Mouse (Mus musculus) hindbrain, embryonic 11.5 days (tissue): ENCODE measurements around the gene Dhx34. TPM values are rescaled to one million over a fixed set of nuclear protein-coding genes. Genes with fewer than 3 reads are reported as not detected.
A peak's percentile ranks its signal among the peaks of the same experiment; 100 is the strongest.
"Not testable (repeated sequence)": the region's sequence is repeated elsewhere in the genome, so short reads cannot be mapped to it uniquely, and the experiment has no call there.

Experiments used
- ATAC-seq: fragments of 200-750 bp; cut with Nextera tagmentation; 2 replicates; pipeline ENCODE4 v1.8.0; 2017; ENCODE audit warnings: mild to moderate bottlenecking, moderate TSS enrichment, moderate library complexity; ENCODE audit not compliant: low FRiP score
- DNase-seq: peaks from one replicate; pipeline ENCODE4 v3.0.0-alpha.2; 2015; ENCODE audit warnings: low spot score
- H3K27ac ChIP-seq: fragments of 300-500 bp; sonication (generic); 2 replicates; pipeline ENCODE4 v1.5.1; 2014; ENCODE audit warnings: mild to moderate bottlenecking, low read depth, low read length
- H3K27me3 ChIP-seq: fragments of 300-500 bp; sonication (generic); 2 replicates; pipeline ENCODE4 v1.6.1; 2014; ENCODE audit warnings: mild to moderate bottlenecking, low read length, moderate library complexity, mixed read lengths; ENCODE audit not compliant: control insufficient read depth, insufficient read depth
- H3K36me3 ChIP-seq: fragments of 300-500 bp; sonication (generic); 2 replicates; pipeline ENCODE4 v1.6.1; 2014; ENCODE audit warnings: mild to moderate bottlenecking, low read length, moderate library complexity, mixed read lengths; ENCODE audit not compliant: control insufficient read depth, insufficient read depth
- H3K4me1 ChIP-seq: fragments of 300-500 bp; sonication (generic); replicated peaks from 2 replicates; pipeline ENCODE4 v1.6.1; 2014; ENCODE audit warnings: low read length, mixed read lengths; ENCODE audit not compliant: control insufficient read depth, insufficient read depth
- H3K4me2 ChIP-seq: fragments of 300-500 bp; sonication (generic); replicated peaks from 2 replicates; pipeline ENCODE4 v1.6.1; 2014; ENCODE audit warnings: mild to moderate bottlenecking, low read depth, low read length
- H3K4me3 ChIP-seq: fragments of 300-500 bp; sonication (generic); 2 replicates; pipeline ENCODE4 v1.5.1; 2014; ENCODE audit warnings: low read depth, low read length
- H3K9ac ChIP-seq: fragments of 300-500 bp; sonication (generic); 2 replicates; pipeline ENCODE4 v1.6.1; 2014; ENCODE audit warnings: low read depth, low read length
- H3K9me3 ChIP-seq: fragments of 300-500 bp; sonication (generic); 2 replicates; pipeline ENCODE4 v1.6.1; 2016; ENCODE audit warnings: low read length; ENCODE audit not compliant: control insufficient read depth
- WGBS: fragments of 180-500 bp; shearing (Covaris S2); extraction: QIAGEN DNeasy Blood & Tissue Kit; methylation state at CpG from one replicate; pipeline ENCODE4 v1.1.7; 2014; 5-methylcytosine and 5-hydroxymethylcytosine counted together
- polyA plus RNA-seq: library from polyadenylated mRNA; unstranded; fragments of >200 nt; fragmentation: Nextera tagmentation; extraction: Ambion mirVana; gene quantifications from 2 replicates; pipeline ENCODE4 v1.2.1, GENCODE M21; 2014

The Dhx34 gene
- 7.9 and 9.1 TPM in 2 replicates for polyA plus RNA-seq

- peak; percentile 99 for DNase-seq
- peak within 1 kb of the TSS; percentile 85 for H3K4me2 ChIP-seq
- H3K4me3 ChIP-seq = peak within 1 kb of the TSS; percentile 69
- ATAC-seq = peak; percentile 97
- H3K36me3 ChIP-seq = no peaks in the 10 kb centered on the region
- no peaks in the 10 kb centered on the region for H3K27me3 ChIP-seq
- H3K27ac ChIP-seq = peak within 1 kb of the TSS; percentile 24; the same call in 1 of the 2 replicates
- H3K9ac ChIP-seq = peak within 1 kb of the TSS; percentile 88
- H3K9me3 ChIP-seq = no peaks in the 10 kb centered on the region
- 1% methylated on average over 34 of the region's 34 CpGs for WGBS
- H3K4me1 ChIP-seq = 0 out of 2 replicates have a peak, but pooled peaks cover 5% of the 10 kb centered on the region
Measured at GRCm38 (mm10) chr7:16221582-16222272, at the start of gene Dhx34. Gene Dhx34 (minus strand): TSS chr7:16222037.

GRCm38 (mm10) chr7:16271139-16271538, 49.3 kb upstream of the Dhx34 start:
- ATAC-seq = no peak
- 54% methylated on average over 1 of the region's 1 CpGs for WGBS
- H3K9me3 ChIP-seq = no peaks in the 10 kb centered on the region
- no peak overlapping the region for H3K27ac ChIP-seq
- no peak overlapping the region for H3K4me3 ChIP-seq
- no peak overlapping the region for H3K9ac ChIP-seq
- peaks cover 11% of the 10 kb centered on the region; the same call in 1 of the 2 replicates for H3K4me1 ChIP-seq
- DNase-seq = no peak
- no peak overlapping the region for H3K4me2 ChIP-seq
- no peaks in the 10 kb centered on the region for H3K27me3 ChIP-seq
- H3K36me3 ChIP-seq = no peaks in the 10 kb centered on the region

GRCm38 (mm10) chr7:16266593-16266992, 44.8 kb upstream of the Dhx34 start:
- H3K27me3 ChIP-seq, ATAC-seq, H3K9ac ChIP-seq, H3K27ac ChIP-seq, H3K9me3 ChIP-seq, H3K4me2 ChIP-seq, DNase-seq, H3K36me3 ChIP-seq, H3K4me3 ChIP-seq, H3K4me1 ChIP-seq: not testable (repeated sequence)
- WGBS = 85% methylated on average over 7 of the region's 7 CpGs

GRCm38 (mm10) chr7:16265856-16266255, 44.0 kb upstream of the Dhx34 start:
- Histone ChIP-seq H3K9ac (no peak overlapping the region), H3K4me1 (no peaks in the 10 kb centered on the region), H3K36me3 (no peaks in the 10 kb centered on the region), H3K4me3 (no peak overlapping the region), H3K27ac (no peak overlapping the region), H3K9me3 (no peaks in the 10 kb centered on the region), H3K27me3 (no peaks in the 10 kb centered on the region), H3K4me2 (no peak overlapping the region)
- DNase-seq (no peak), ATAC-seq (no peak)
- 90% methylated on average over 11 of the region's 11 CpGs for WGBS

GRCm38 (mm10) chr7:16263843-16264242, 42.0 kb upstream of the Dhx34 start:
- no peak overlapping the region for H3K27ac ChIP-seq
- no peaks in the 10 kb centered on the region for H3K4me1 ChIP-seq
- H3K27me3 ChIP-seq = no peaks in the 10 kb centered on the region
- H3K4me3 ChIP-seq = no peak overlapping the region
- no peak overlapping the region for H3K9ac ChIP-seq
- H3K9me3 ChIP-seq = no peaks in the 10 kb centered on the region
- 79% methylated on average over 5 of the region's 5 CpGs for WGBS
- DNase-seq (no peak), ATAC-seq (no peak)
- H3K36me3 ChIP-seq = no peaks in the 10 kb centered on the region
- no peak overlapping the region for H3K4me2 ChIP-seq

- Histone ChIP-seq H3K36me3 (no peaks in the 10 kb centered on the region), H3K27me3 (no peaks in the 10 kb centered on the region), H3K27ac (no peak overlapping the region), H3K9me3 (no peaks in the 10 kb centered on the region), H3K9ac (no peak overlapping the region), H3K4me1 (no peaks in the 10 kb centered on the region), H3K4me3 (no peak overlapping the region), H3K4me2 (no peak overlapping the region)
- 35% methylated on average over 8 of the region's 8 CpGs for WGBS
- ATAC-seq (no peak), DNase-seq (peak; percentile 85)
Measured at GRCm38 (mm10) chr7:16263015-16263787, 41.4 kb upstream of the Dhx34 start.

- no peak for DNase-seq
- no peaks in the 10 kb centered on the region for H3K27me3 ChIP-seq
- WGBS = 61% methylated on average over 1 of the region's 1 CpGs
- H3K27ac ChIP-seq = no peak overlapping the region
- no peak overlapping the region for H3K4me2 ChIP-seq
- H3K4me3 ChIP-seq = no peak overlapping the region
- no peaks in the 10 kb centered on the region for H3K36me3 ChIP-seq
- no peaks in the 10 kb centered on the region for H3K4me1 ChIP-seq
- H3K9me3 ChIP-seq = no peaks in the 10 kb centered on the region
- ATAC-seq = no peak
- no peak overlapping the region for H3K9ac ChIP-seq
Measured at GRCm38 (mm10) chr7:16261097-16261496, 39.3 kb upstream of the Dhx34 start.

GRCm38 (mm10) chr7:16259110-16259590, 37.3 kb upstream of the Dhx34 start, which contains the start of gene C5ar1:
Gene C5ar1 (minus strand): TSS chr7:16259540.
- H3K9ac ChIP-seq = no peak within 1 kb of the TSS
- no peak within 1 kb of the TSS for H3K27ac ChIP-seq
- H3K4me2 ChIP-seq = no peak within 1 kb of the TSS
- ATAC-seq = no peak
- no peaks in the 10 kb centered on the region for H3K9me3 ChIP-seq
- no peak for DNase-seq
- no peaks in the 10 kb centered on the region for H3K36me3 ChIP-seq
- WGBS = 90% methylated on average over 5 of the region's 5 CpGs
- no peaks in the 10 kb centered on the region for H3K4me1 ChIP-seq
- H3K27me3 ChIP-seq = no peaks in the 10 kb centered on the region
- no peak within 1 kb of the TSS for H3K4me3 ChIP-seq
